Mouse (Mus musculus) heart, postnatal 0 days (tissue): ENCODE measurements around the gene G3bp2. TPM values are rescaled to one million over a fixed set of nuclear protein-coding genes. Genes with fewer than 3 reads are reported as not detected.

ENCODE experiments used
- ATAC-seq: fragments of 200-750 bp; cut with Nextera tagmentation; 2 replicates; pipeline ENCODE4 v1.8.0; 2017; ENCODE audit warnings: low read depth, moderate number of reproducible peaks, moderate library complexity; ENCODE audit not compliant: insufficient read depth
- DNase-seq: peaks from one replicate; pipeline ENCODE4 v3.0.0-alpha.2; 2016; ENCODE audit warnings: low spot score
- H3K27ac ChIP-seq: fragments of 300-500 bp; sonication (generic); 2 replicates; pipeline ENCODE4 v1.5.1; 2014; ENCODE audit warnings: low read depth, mild to moderate bottlenecking
- H3K27me3 ChIP-seq: fragments of 300-500 bp; sonication (generic); 2 replicates; pipeline ENCODE4 v1.6.1; 2014; ENCODE audit warnings: low read length, mixed read lengths; ENCODE audit not compliant: control insufficient read depth, insufficient read depth
- H3K36me3 ChIP-seq: fragments of 300-500 bp; sonication (generic); replicated peaks from 2 replicates; pipeline ENCODE4 v1.6.1; 2014; ENCODE audit warnings: low read length, mixed read lengths; ENCODE audit not compliant: control insufficient read depth, insufficient read depth
- H3K4me1 ChIP-seq: fragments of 300-500 bp; sonication (generic); 2 replicates; pipeline ENCODE4 v1.6.1; 2014; ENCODE audit warnings: antibody characterized with exemption; ENCODE audit not compliant: control insufficient read depth, insufficient read depth
- H3K4me2 ChIP-seq: fragments of 300-500 bp; sonication (generic); 2 replicates; pipeline ENCODE4 v1.6.1; 2014; ENCODE audit warnings: low read depth, mild to moderate bottlenecking, low read length, moderate library complexity
- H3K4me3 ChIP-seq: fragments of 300-500 bp; sonication (generic); 2 replicates; pipeline ENCODE4 v1.5.1; 2014; ENCODE audit warnings: low read depth, low read length
- H3K9ac ChIP-seq: fragments of 300-500 bp; sonication (generic); replicated peaks from 2 replicates; pipeline ENCODE4 v1.6.1; 2014; ENCODE audit warnings: low read depth, low read length, mixed read lengths
- H3K9me3 ChIP-seq: fragments of 300-500 bp; sonication (generic); replicated peaks from 2 replicates; pipeline ENCODE4 v1.6.1; 2016; ENCODE audit warnings: low read length; ENCODE audit not compliant: control insufficient read depth
- CTCF ChIP-seq: IDR thresholded peaks from 2 replicates; pipeline ENCODE4 v1.5.1; 2016; ENCODE audit warnings: antibody characterized with exemption, control low read depth, low read depth
- EP300 ChIP-seq: IDR thresholded peaks from 2 replicates; pipeline ENCODE4 v1.6.1; 2016; ENCODE audit warnings: antibody characterized with exemption, low read depth
- WGBS: fragments of 180-500 bp; shearing (Covaris S2); extraction: QIAGEN DNeasy Blood & Tissue Kit; methylation state at CpG from one replicate; pipeline ENCODE4 v1.1.7; 2014; 5-methylcytosine and 5-hydroxymethylcytosine counted together
- polyA plus RNA-seq: library from polyadenylated mRNA; unstranded; fragments of >200 nt; fragmentation: Nextera tagmentation; extraction: Ambion mirVana; gene quantifications from 2 replicates; pipeline ENCODE4 v1.2.1, GENCODE M21; 2015
- total RNA-seq: library from RNA; depleted of rRNA; stranded (reverse); fragments of >200 nt; gene quantifications from 2 replicates; pipeline ENCODE4 v1.2.3, GENCODE M21; 2014; ENCODE audit warnings: low replicate concordance

The G3bp2 gene
- total and polyA plus RNA-seq, 2 experiments from 2014 or later, result 32.1 to 119 TPM

DNA sequence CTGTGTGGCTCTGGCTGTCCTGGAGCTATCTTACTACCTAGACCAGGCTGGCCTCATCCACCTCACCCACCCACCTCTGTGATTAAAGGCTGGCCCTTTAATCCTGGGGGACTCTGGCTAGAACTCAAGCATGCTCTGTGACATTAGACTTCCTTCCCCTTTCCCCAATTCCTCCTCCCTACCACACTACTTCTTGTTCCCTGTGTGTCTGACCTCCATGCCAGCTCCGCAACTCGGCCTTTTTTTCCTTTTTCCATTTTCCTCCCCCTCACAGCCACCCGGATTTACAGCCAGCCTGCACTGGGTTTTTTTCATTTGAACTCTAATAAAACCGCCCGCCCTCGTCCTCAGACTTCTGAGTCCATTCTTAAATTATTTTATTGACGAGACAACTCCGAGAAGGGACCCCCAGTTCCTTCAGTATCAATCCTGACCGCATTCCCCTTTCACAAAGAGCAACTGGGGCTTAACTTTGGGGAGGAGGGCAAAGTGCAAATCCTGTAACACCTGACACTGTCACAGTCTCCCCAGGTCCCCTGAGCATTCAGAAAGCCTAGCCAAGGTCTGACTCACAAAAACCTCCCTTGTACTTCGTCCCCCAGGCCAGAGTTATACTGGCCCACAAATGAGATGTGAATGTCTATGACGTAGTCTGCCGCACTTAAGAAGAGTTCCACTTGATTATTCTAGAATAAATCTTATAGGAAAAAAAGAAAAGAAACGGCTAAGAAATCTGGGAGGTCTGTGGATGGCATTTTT is 15.0 kb upstream of the G3bp2 start:
- no peaks in the 10 kb centered on the region for H3K27me3 ChIP-seq
- H3K27ac ChIP-seq, result no peak overlapping the region
- H3K4me3 ChIP-seq, result no peak overlapping the region
- TF ChIP-seq CTCF, result no peak
- no peak for TF ChIP-seq EP300
- DNase-seq, result no peak
- ATAC-seq, result no peak
- no peak overlapping the region for H3K4me2 ChIP-seq
- WGBS, result 66% methylated on average over 13 of the region's 13 CpGs
- H3K4me1 ChIP-seq, result peaks cover 8% of the 10 kb centered on the region
- H3K36me3 ChIP-seq, result no peaks in the 10 kb centered on the region
- H3K9ac ChIP-seq, result no peak overlapping the region
- no peaks in the 10 kb centered on the region for H3K9me3 ChIP-seq

DNA sequence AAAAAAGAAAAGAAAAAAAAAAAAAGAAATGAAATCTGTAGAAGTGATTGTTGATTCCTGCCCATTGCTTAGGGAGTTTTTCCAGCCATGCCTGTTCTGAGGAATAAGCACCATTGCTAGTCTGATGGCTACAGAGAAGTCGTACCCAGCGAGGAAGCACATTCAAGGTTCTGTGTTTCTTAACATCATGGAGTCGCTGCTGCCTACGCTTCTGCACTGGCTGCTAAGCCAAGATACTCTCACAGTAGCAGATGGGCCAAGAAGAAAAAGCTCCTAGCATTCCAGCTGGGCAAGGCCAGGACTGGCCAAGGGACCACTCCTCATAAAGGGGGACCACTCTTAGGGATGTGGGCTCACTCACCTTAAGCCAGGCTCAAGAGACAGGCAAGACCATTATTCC is 14.3 kb upstream of the G3bp2 start:
- no peak for TF ChIP-seq EP300
- TF ChIP-seq CTCF, result no peak
- no peaks in the 10 kb centered on the region for H3K27me3 ChIP-seq
- no peak overlapping the region for H3K4me3 ChIP-seq
- no peaks in the 10 kb centered on the region for H3K36me3 ChIP-seq
- no peak overlapping the region for H3K9ac ChIP-seq
- no peaks in the 10 kb centered on the region for H3K9me3 ChIP-seq
- H3K4me2 ChIP-seq, result no peak overlapping the region
- H3K4me1 ChIP-seq, result 0 out of 2 replicates have a peak, but pooled peaks cover 2% of the 10 kb centered on the region
- H3K27ac ChIP-seq, result no peak overlapping the region
- no peak for ATAC-seq
- no peak for DNase-seq
- 86% methylated on average over 4 of the region's 4 CpGs for WGBS

DNA sequence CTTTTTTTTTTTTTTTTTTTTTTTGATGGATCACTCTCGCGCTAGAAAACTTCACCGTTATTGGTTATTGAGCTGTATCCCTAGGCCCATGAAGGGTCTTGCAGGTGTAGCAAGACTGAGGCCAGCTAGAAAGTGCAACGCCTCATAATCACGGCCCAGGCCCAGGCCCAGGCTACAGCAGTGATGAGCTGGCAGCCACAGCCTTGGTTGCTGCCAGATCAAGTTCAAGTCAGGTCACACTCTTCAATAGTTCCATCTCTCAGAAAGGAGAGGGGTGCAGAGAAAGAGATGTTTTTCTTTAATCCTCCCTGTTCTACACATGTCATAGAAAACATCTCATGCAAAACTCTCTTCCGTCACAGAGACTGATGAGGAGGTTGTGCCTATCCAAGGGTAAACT is 13.3 kb upstream of the G3bp2 start:
- Histone ChIP-seq H3K4me2 (no peak overlapping the region), H3K27me3 (no peaks in the 10 kb centered on the region), H3K4me1 (0 out of 2 replicates have a peak, but pooled peaks cover 2% of the 10 kb centered on the region), H3K4me3 (no peak overlapping the region), H3K9ac (no peak overlapping the region), H3K27ac (no peak overlapping the region), H3K36me3 (no peaks in the 10 kb centered on the region), H3K9me3 (no peaks in the 10 kb centered on the region)
- DNase-seq (no peak), ATAC-seq (no peak)
- TF ChIP-seq EP300 (no peak), CTCF (no peak)
- WGBS, result 78% methylated on average over 6 of the region's 6 CpGs

- ATAC-seq (no peak), DNase-seq (no peak)
- Histone ChIP-seq H3K27me3 (no peaks in the 10 kb centered on the region), H3K4me1 (0 out of 2 replicates have a peak, but pooled peaks cover 2% of the 10 kb centered on the region), H3K27ac (no peak overlapping the region), H3K4me2 (no peak overlapping the region), H3K36me3 (no peaks in the 10 kb centered on the region), H3K4me3 (no peak overlapping the region), H3K9me3 (no peaks in the 10 kb centered on the region), H3K9ac (no peak overlapping the region)
- TF ChIP-seq EP300, result no peak
- no peak for TF ChIP-seq CTCF
- 82% methylated on average over 3 of the region's 3 CpGs for WGBS
These were observed 10.5 kb upstream of the G3bp2 start for GRCm38 (mm10) chr5:92094062-92094415.

- H3K9ac ChIP-seq, result no peak overlapping the region
- no peak overlapping the region for H3K4me2 ChIP-seq
- no peak for ATAC-seq
- H3K36me3 ChIP-seq, result no peaks in the 10 kb centered on the region
- TF ChIP-seq CTCF (no peak), EP300 (no peak)
- no peaks in the 10 kb centered on the region for H3K9me3 ChIP-seq
- no peaks in the 10 kb centered on the region for H3K27me3 ChIP-seq
- H3K4me1 ChIP-seq, result 0 out of 2 replicates have a peak, but pooled peaks cover 2% of the 10 kb centered on the region
- 64% methylated on average over 15 of the region's 15 CpGs for WGBS
- no peak overlapping the region for H3K27ac ChIP-seq
- no peak for DNase-seq
- no peak overlapping the region for H3K4me3 ChIP-seq
These were observed 9.9 kb upstream of the G3bp2 start for GRCm38 (mm10) chr5:92093263-92094061.
